Mouse (Mus musculus): ENCODE measurements around the gene Tgfb3.

Gene Tgfb3

DNA sequence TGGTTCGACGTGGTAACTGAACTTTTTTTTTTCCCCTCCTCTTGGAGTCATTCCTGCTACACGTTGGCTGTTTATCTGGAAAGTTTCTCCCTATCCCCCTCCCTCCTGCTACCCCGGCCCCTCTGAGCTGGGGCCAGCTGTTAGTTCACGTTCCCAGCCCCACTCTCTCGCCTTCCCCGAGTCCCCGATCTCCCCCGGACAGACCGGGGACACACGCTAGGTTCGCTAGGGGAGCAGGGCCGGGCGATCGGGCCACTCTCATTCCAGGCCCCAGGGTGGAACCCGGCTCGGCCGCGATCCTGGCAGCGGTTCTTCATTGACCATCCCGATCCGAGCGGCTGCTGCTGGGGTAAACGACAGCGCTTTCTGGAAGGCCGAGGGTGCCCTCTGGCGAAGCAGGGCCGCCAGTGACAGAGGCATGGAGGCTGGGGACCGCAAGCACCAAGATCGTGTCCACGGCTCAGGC is 394 bp upstream of the Tgfb3 start:
- peak; percentile 88 to 93 for DNase-seq (ENCODE audit: low spot score in 2 of 2)

DNA sequence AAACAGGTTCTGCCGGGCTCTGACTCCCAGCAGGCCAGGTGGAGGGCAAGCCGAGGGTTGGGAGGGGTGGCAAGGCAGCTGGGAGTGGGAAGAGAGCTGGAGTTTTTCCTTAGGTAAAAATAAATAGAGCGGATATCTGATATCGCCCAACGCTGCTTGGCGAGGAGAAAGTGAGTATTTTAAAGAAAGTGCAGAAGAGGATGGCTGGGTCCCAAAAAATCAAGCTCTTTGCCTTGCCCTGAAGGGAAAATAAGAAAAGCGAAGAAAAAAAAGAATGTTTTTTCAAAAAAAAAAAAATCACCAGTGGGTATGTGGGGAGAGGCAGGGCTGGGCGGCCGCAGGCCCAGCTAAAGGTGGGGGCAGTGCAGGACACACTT is 677 bp downstream of the Tgfb3 start:
- DNase-seq (ENCODE audit: low spot score in 2 of 2) = no peak

DNA sequence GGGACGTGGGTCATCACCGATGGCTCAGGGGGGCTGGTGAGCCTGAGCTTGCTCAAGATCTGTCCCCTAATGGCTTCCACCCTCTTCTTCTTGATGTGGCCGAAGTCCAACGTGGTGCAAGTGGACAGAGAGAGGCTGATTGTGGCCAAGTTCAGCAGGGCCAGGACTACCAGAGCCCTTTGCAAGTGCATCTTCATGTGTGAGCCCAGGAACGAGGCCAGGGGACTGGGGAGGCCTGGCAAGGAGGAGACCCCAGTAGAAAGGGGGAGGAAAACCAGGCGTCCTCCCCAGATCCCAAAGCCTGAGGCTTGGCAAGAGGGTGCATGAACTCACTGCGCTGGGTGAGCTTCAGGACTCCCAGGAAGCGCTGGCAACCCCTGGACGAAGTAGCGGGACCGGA is 1.1 kb downstream of the Tgfb3 start:
- DNase-seq (ENCODE audit: low spot score in 2 of 2) = peak in 1 of 2 experiments; percentile 7

DNA sequence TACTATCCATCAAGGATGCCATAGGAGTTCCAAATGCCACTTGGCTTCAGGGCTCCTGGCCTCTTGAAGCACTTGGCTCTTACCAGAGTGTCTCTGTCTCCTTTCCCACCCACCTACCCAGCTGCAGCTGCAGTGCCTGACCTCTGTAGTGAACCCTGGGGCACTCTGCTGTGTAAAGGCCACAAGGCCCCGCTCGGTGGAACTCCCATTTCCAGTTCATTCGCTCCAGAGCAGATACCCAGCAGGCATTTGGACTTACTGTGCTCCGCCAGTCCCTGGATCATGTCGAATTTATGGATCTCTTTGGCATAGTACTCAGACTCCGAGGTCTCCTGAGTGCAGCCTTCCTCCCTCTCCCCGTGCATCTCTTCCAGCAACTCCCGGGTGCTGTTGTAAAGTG is 1.5 kb downstream of the Tgfb3 start:
- peak in 1 of 2 experiments; percentile 6 for DNase-seq (ENCODE audit: low spot score in 2 of 2)

DNA sequence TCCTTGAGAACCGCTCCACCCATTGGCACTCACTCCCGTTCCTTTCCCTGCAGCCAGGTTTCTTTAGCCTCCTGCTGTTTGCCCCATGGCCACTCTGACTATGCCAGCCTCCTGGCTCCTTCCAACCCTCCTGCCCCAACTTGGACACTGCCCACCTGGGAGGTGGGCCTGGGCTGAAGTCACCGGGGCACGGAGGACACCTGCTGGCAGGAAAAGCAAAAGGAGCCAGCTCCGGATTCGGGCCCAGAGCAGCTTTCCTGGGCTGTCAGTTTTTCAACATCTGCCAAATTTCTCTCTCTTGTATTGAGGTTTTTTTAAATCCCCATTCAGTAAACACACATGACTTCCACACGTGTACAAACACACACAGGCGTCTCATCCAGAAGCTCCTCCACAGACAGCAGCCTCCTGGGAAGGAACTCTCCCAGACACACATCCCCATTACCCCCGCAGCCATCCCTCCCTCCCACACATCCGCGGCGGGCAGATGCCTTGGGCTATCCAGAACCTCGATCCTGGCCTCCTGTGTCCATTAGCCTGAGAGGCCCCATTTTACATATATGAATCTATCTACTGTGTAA is 2.4 kb downstream of the Tgfb3 start:
- peak; percentile 9 to 20 for DNase-seq (ENCODE audit: low spot score in 2 of 2)

DNA sequence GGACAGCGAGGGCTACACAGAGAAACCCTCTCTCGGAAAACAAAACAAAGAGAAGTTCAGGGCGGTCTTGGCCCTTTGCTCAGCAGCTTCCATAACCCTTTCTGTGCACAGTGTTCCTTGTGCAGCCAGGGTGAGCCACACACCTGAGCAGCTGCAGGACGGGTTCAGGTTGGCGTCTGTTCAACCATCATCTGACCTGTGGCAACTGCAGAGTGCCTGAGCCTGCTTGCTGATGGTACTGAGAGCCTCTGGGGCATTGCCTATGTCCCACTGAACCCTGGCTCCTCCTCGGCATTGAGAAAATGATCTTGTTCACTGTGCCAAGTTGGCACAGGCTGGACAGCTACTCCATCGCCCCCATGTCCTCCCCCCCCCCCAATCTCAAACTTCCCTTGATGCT is 3.5 kb downstream of the Tgfb3 start:
- no peak for DNase-seq (ENCODE audit: low spot score in 2 of 2)

DNA sequence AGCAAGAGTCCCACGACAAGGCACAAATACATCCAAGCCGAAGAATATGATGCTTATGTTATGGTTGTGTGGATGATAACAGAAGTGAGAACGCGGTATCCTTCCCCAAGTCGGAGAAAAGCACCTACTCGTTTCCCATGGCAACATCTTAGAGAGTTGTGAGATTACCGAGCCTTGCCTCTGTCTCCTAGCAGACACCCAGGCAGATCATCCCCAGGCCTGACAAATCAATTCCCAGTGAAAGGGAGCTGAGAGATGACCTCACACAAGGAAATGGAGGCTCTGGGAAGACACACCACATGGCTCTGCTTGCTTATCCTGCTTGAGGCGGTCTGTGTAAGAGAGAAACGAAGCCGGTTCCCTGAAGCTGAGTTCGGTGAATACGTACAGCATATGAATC is 4.2 kb downstream of the Tgfb3 start:
- no peak for DNase-seq (ENCODE audit: low spot score in 2 of 2)

DNA sequence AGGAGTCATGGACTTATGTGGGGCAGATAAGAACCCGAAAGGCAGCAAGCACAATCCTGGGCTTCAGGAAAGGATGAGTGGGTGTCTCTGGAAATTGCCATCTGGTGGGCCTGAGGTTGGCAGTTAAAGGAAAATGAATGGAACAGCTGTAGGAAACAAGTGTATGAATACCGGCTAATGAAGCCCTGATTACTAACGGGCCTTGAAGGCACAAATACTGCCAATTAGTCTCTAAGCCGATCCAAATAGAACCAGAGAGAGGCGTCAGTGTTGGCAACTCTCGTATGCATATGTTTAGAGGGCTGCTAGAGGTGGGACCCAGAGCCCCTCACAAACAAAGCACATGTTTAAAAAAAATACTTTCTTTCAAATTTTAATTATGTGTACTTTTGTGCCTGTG is 7.4 kb downstream of the Tgfb3 start:
- no peak for DNase-seq (ENCODE audit: low spot score in 2 of 2)

DNA sequence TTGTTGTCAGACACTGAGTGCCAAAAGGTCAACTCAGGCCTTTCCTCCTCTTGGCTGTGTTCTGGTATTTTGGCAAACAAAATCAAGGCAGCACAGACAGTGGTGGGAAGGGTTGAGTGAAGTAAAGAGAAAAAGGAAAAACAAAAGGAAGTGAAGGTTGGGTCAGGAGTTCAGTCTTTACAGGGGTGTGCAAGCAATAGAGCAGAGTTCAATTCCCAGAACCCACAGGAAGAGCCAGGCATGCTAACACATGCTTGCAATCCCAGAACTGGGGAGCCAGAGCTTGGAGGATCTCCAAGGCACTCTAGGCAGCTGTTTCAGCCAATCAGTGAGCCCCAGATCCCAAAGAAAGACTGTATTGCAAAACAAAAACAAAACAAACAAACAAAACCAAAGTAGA is 14.0 kb downstream of the Tgfb3 start:
- no peak for DNase-seq (ENCODE audit: low spot score in 2 of 2)

DNA sequence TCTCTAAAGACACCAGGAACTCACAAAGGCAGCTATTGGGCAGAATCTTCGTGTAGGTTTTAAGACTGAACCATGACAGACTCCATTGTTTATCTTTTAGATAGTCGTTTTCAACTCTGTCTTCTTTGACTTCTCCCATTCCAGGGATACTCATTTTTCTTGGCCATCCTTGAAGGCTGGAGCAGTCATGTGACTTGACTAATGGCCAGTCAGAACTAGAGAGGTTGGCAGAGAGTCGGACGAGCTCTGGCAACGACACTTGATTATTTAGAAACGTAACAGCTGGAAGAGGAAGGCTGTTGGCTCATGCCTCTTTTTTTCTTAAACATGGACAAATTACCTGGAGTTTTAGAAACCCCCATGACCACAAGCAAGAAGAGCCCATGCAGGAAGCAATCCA is 19.5 kb downstream of the Tgfb3 start:
- no peak for DNase-seq (ENCODE audit: low spot score in 2 of 2)

DNA sequence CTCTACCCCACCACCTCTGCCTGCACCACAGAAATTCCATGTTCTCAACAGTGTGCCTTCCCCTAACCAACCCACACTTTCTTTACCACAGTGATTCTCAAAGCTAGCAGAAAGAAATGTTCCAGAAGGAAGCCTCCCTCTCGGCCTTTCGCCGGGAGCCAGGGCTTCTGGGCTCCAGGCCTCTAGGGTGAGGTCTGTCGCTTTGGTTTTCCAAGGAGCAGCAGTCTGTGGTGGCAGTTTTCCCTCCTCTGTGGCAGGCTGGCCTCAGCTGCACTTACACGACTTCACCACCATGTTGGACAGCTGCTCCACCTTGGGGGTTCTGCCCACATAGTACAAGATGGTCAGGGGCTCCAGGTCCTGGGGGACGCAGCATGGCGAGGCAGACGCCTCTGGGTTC is 21.3 kb downstream of the Tgfb3 start:
- no peak for DNase-seq (ENCODE audit: low spot score in 2 of 2)

DNA sequence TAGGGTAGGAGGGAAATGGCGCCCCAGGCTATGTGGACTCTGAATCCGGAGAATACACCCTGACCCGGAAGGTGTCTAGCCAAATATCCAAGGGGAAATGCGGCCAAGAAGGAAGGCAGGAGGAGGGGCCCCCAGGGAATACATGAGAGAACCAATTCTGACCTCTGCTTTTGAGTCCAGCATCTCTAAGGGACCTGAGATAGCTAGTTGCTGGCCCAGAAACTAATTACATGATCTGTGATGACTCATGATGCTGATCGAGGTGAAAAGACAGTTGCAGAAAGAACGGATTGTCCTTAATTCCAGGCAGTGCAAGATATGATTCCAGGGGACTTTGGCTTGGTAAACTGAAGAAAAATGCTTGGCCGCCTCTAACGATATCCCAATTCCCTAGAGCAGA is 21.9 kb downstream of the Tgfb3 start:
- no peak for DNase-seq (ENCODE audit: low spot score in 2 of 2)

DNA sequence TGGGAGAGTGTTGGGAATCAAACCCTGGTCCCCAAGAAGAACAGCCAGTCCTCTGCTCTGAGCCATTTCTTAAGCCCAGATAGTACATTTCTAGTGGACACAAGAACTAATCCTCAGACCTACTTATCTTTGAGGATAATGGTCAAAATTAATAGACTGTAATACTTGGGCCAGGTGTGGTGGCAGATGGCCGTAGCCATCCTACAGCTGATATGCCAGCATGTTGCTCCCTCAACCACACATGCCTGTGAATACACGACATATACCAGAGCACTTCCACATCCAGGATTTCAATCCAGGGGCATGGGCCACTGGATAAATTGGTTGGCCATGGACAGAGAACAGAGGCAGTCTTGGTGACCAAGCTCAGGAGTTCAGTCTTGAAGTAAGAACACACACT is 23.5 kb downstream of the Tgfb3 start:
- no peak for DNase-seq (ENCODE audit: low spot score in 2 of 2)

DNA sequence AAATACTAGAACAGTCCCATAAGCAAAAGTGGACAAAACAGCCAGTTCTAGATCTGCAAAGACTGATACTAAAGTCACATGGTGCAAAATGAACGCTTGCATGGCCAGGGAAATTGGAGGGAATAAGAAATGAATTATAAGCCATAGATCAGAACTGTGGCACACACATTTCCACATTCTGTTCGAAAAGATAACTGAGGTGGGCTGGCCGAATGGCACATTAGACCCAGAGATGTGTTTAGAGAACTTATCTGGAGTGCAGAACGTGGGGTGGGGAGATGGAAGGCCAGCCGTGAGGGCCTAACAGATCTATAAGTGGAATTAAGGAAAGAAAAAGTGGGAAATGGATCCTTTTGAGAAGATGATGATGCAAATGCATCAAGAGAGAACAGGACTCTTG is 27.4 kb downstream of the Tgfb3 start:
- no peak for DNase-seq (ENCODE audit: low spot score in 2 of 2)

DNA sequence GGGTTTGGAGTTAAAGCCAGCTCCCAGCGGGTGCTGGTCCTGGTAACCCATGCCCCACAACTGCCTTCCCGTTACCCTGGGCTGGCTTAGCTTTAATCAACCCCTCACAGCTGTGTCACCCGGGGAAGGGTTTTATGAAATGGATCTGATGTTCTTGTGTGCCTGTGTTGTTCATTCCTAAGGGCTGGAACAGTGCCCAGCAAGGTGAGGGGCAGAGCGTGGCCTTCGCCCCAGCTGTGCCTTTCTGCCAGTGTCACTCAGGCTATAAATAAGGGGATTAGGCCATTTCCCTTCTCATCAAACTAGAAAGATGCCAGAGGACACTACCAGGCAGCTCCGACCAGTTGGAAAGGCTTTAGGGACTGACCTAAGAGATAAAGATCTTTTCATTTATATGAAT is 29.0 kb downstream of the Tgfb3 start:
- no peak for DNase-seq (ENCODE audit: low spot score in 2 of 2)

DNA sequence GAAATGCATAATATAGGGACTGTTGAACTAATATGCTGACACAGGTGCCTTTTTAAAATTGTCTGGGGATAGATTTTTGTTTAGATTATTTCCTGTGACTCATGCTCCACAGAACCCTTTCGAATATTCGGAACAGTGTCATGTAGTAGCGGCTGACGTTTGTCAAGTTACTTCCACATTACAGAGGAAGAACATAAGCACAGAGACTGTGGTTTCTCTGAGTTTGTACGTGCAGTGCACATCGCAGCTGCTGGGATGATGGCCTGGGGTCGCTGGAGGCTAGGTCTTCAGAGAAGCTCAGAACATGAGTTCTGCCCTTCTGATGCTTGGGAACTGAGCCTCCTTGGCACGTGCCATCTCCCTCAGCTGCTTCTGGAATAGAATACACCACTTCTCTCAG is 31.5 kb downstream of the Tgfb3 start:
- DNase-seq (ENCODE audit: low spot score in 2 of 2) = no peak

DNA sequence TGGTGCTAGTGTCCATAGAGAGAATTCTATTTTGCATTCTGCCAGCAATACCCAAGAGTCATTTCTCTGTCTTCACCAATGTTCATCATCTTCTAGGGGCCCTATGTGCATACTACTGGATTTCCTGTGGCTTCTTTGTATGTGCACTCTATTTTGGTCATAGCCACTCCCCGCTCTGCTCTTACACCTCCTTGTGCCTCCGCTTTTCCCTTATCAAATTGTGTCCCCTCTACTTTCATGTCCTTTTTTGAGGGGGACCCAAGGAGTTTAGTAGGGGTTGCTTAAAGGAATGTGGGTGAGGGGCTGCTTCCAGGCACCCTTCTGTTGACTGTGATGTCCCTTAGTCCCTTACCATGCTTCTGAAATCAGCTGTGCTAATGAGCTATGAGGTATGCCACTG is 32.1 kb downstream of the Tgfb3 start:
- DNase-seq (ENCODE audit: low spot score in 2 of 2) = no peak

DNA sequence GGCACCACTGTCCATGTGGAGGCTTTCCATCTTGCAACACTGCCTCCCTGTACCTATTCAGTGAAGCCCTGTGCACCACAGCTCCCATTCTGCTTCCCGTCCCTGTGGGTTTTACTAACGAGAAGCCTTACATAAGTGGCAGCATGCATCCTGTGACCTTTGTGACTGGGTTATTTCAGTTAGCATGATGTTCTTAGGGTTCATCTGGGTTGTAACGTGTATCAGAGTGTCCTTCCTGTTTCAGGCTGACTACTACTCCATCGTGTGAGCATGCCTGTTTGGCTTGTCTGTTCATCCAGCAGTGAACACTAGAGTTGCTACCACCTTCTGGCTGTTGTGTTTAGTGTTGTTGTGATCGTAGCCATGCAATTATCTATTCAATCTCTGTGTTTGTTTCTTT is 32.7 kb downstream of the Tgfb3 start:
- DNase-seq (ENCODE audit: low spot score in 2 of 2) = no peak

DNA sequence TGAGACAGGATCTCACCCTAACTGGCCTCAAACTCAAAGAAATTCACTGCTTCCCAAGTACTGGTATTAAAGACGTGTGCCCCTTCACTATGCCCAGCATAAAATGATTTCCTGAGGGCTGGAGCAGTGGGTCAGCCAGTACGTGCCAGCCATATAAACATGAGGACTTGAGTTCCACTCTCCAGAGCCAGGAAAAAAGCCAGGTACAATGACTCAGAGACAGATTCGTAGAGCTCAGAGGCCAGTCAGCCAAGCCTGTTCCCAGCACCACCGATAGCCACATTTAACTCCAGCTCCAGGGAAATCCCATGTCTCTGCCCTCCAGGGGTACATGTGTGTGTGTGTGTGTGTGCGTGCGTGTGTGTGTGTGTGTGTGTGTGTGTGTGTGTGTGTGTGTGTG is 39.1 kb downstream of the Tgfb3 start:
- no peak for DNase-seq (ENCODE audit: low spot score in 2 of 2)

DNA sequence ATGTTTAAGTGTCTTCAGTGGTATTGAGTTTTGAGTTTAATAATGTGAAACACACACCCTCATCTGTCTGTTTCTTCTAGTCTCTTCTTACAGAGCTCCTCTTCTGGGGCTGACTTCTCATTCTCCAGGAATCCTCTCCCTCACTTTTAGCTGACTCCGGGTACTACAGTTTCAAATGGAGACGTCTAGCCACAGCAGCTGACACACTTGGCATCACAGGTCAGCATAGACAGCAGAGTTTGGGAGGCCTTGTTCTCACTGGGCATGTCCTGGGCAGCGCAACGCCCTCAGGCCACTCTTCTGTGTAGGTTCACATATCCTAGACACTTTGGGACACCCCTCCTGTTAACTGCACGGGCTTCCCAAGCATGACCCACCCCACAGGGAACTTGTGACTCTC is 39.8 kb downstream of the Tgfb3 start:
- DNase-seq (ENCODE audit: low spot score in 2 of 2) = no peak

DNA sequence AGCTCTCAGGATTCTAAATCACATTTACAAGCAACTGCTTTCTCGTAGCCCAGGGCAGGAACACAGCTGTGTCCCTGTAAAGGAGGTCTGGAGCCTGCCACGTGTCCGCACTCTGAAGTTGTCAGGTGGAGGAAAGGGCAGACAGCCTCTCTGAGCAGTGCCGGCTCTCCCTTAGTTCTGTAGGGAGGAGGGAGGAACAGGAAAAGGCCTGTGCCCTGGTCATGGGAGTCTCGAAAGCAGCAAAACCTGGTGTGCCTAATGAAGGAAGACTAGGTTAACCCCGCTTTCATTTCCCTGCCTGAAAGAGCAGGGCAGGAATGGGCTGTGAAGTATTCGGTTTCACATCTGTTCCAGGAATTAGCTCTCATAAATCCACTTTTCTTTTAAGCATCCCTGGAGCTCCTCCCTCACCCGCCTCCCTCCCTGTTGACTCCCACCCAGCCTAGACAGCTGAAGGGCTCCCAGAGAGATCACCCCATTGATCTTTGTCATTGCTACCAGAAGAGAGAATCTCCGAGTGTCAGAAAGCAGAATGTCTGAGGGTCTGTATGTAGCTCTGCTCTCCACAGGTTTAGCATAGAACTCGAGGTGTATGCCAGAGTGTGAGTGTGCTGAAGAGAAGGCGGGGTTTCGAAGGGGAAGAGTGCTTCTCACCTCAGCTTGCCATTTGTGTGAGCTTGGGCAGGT is 41.5 kb downstream of the Tgfb3 start:
- DNase-seq (ENCODE audit: low spot score in 2 of 2) = no peak

DNA sequence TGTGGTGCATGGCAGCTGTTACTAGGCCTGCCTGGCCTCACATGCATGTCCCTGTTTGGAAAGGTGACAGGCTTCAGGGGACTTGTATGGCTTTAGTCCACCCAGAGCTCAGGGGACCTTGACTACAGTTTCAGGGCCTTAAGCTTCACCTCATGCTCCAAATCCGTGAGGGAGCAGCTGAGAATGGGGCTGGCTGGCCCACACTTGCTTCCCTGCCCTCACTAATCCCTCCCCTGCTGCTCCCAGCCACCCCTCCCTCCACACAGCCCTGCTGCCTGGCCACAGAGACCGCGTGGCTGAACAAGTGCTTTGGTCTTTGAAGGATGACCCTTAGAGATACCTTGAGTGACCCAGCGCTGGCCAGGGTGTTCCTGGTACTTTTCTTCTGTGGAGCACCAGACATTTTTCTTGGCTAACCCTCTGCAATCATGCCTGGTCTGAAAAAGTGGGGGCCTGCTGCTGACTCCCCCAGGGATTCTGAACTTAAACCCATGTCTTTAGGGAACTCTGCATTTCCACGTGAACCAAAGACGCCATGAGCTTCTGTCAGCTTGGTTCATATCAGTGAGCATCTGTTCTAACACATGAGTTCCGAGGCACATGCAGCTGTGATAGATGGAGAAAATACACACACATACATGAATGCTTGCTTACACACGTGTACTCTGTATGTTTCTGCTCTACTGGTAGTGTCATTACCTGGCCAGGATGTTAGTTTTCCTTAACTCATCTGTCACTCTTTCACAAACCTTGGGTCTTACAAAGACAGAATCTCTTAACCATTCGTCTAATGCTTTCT is 42.3 kb downstream of the Tgfb3 start:
- DNase-seq (ENCODE audit: low spot score in 2 of 2) = no peak

DNA sequence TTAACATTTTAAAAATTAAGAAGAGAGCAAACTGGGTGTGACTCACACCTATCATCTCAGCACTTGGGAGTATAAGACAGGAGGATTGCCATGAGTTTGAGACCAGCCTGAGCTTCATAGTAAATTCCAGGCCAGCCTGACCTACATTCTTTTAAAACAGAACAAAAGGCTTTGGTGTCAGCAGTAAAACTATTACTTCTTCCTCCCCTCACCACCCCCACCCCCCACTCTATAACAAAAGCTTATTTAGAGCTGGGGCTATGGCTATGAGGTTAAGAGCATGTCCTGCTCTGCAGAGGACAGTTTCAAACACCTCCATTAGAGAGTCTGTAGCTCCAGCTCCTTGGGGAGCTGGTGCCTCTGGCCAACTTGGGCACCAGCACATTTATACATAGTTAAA is 43.3 kb downstream of the Tgfb3 start:
- DNase-seq (ENCODE audit: low spot score in 2 of 2) = no peak

Measured in urinary bladder, adult 18-20 months (tissue).